Mouse (Mus musculus): Measurements from ENCODE around the gene E130218I03Rik. TPM values are rescaled to one million over a fixed set of nuclear protein-coding genes. Genes with fewer than 3 reads are reported as not detected.

E130218I03Rik gene
- polyA plus RNA-seq, 1 experiment from 2014 or later = 0.42 TPM

DNA sequence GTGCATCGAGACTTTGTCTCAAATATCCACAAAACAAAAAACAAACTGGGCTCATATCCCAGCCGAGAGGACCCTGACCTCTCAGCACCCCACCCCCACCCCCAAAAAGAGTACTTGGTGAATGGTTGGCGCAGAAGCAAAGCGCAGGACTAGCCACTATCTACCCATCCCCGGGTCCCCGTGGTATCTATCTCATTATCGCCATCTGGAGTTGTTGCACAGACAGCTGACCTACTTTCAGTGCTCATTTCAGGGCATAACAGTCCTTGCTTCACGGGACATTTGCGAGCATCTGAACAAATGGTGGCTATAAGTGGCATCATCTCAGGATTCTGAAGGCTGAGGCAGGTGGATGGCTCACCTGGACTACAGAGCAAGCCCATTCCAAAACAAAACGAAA lies 4.8 kb upstream of the E130218I03Rik start:
- ATAC-seq (ENCODE audit: low FRiP score) = no peak
- 0 out of 2 replicates have a peak overlapping the region, but pooled peaks have one; percentile 2 for H3K9ac ChIP-seq (replicated peaks)
- no peak overlapping the region for H3K27ac ChIP-seq (replicated peaks)
- WGBS = 10% methylated on average over 10 of the region's 10 CpGs
- peaks cover 11% of the 10 kb centered on the region for H3K4me1 ChIP-seq
- H3K27me3 ChIP-seq (replicated peaks) = peaks cover 23% of the 10 kb centered on the region
- no peaks in the 10 kb centered on the region for H3K9me3 ChIP-seq (replicated peaks)
- peak overlapping the region; percentile 43 for H3K4me2 ChIP-seq
- H3K36me3 ChIP-seq = no peaks in the 10 kb centered on the region
- no peak overlapping the region; the same call in 1 of the 2 replicates for H3K4me3 ChIP-seq (replicated peaks)

DNA sequence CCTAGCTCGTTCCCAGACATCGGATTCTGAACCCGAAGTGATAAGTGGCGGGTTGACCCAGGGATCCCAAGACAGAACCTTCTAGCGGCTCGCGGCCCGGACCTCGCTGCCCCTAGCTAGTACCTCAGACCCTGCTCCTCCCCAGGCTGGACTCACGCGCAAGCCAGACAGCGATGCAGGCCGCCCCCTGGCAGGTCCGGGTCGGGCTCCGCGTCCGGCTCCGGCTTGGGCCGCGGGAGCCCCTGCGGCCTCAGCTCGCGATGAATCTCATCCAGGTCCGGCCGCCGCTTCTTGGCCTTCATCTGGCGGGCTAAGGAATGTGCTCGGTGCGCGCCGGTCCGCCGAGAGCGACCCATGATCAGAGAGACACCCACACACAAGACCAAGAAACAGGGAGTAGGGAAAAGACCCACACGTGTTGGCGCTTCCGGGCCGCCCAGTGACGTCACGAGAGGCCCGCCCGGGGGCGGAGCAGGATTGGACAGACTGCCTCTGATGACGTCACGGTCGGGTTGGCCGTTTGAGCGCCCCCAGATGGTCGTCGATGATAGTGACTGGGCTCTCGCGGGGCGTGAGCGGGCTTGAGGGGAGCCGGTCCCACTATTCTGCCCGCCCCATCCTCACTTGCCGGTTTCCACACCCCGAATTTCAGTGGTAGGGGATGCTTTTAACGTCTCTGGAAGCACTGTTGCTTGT lies 1.8 kb downstream of the E130218I03Rik start, which contains the start of gene Zfp593:
Gene Zfp593 (minus strand): TSS at position 445 of the 696 bp plus-strand sequence.
- Histone ChIP-seq H3K4me1 (peaks cover 40% of the 10 kb centered on the region), H3K9ac (replicated peaks) (peak within 1 kb of the TSS; percentile 84), H3K4me3 (replicated peaks) (peak within 1 kb of the TSS; percentile 86), H3K9me3 (replicated peaks) (no peaks in the 10 kb centered on the region), H3K4me2 (peak within 1 kb of the TSS; percentile 93), H3K27ac (replicated peaks) (peak within 1 kb of the TSS; percentile 33; the same call in 1 of the 2 replicates), H3K27me3 (replicated peaks) (peaks cover 26% of the 10 kb centered on the region), H3K36me3 (no peaks in the 10 kb centered on the region)
- under 1% methylated on average over 60 of the region's 60 CpGs for WGBS
- ATAC-seq (ENCODE audit: low FRiP score) = peak; percentile 81

DNA sequence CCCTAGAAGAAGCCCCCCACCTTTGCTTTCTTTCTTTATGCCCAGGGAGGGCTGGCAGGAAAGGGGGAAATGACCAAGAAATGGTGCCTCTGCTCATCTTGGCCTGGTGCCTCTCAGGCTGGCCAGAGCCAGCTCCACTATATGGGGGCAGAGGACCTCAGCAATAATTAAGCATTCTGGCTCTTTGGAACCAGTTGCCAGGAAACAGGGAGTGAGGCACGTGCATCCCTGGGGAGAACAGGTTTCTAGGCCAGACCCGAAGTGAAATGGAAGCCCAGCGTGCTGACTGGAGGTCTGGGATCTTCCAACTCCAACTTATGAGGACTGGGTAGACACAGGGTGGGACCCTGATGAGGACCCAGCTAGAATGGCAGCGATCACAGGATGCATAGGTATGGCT lies 2.8 kb downstream of the E130218I03Rik start:
- Histone ChIP-seq H3K4me1 (peaks cover 50% of the 10 kb centered on the region), H3K4me3 (replicated peaks) (no peak overlapping the region), H3K9ac (replicated peaks) (no peak overlapping the region), H3K27me3 (replicated peaks) (peaks cover 28% of the 10 kb centered on the region), H3K27ac (replicated peaks) (0 out of 2 replicates have a peak overlapping the region, but pooled peaks have one; percentile 33), H3K9me3 (replicated peaks) (no peaks in the 10 kb centered on the region), H3K4me2 (peak overlapping the region; percentile 93), H3K36me3 (no peaks in the 10 kb centered on the region)
- WGBS = 19% methylated on average over 4 of the region's 4 CpGs
- ATAC-seq (ENCODE audit: low FRiP score) = no peak

DNA sequence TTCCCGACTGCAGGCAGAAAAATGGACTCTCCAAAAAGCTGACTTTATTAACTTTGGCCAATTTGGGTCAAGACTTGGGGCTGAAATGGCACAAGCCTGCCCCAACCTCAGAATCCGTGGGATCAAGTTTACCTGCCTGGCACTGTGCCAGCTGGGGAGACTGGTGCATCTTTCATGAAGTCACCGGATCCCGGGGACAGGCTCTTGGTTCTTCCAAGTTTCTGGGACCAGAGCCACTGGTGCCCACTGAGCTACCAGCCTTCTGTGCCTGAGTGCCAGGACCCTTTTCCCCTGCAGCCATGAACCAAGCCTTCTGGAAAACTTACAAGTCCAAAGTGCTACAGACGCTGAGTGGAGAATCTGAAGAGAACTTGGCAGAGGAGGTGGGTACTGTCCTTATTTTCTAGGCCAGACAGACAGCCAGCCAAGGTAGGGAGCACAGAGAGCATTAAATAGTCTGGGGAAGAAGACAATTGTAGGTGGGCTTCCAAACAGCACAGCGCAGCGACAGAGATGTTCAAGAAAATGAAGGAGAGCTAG lies 3.3 kb downstream of the E130218I03Rik start, which contains the start of gene Gm30191:
Gene Gm30191 (plus strand): TSS at position 217 of the 540 bp plus-strand sequence.
- Histone ChIP-seq H3K36me3 (no peaks in the 10 kb centered on the region), H3K9ac (replicated peaks) (peak within 1 kb of the TSS; percentile 84), H3K4me2 (peak within 1 kb of the TSS; percentile 93), H3K27me3 (replicated peaks) (peaks cover 32% of the 10 kb centered on the region), H3K9me3 (replicated peaks) (no peaks in the 10 kb centered on the region), H3K4me3 (replicated peaks) (peak within 1 kb of the TSS; percentile 86), H3K27ac (replicated peaks) (peak within 1 kb of the TSS; percentile 33; the same call in 1 of the 2 replicates), H3K4me1 (peaks cover 55% of the 10 kb centered on the region)
- ATAC-seq (ENCODE audit: low FRiP score) = no peak
- WGBS = 72% methylated on average over 7 of the region's 7 CpGs

DNA sequence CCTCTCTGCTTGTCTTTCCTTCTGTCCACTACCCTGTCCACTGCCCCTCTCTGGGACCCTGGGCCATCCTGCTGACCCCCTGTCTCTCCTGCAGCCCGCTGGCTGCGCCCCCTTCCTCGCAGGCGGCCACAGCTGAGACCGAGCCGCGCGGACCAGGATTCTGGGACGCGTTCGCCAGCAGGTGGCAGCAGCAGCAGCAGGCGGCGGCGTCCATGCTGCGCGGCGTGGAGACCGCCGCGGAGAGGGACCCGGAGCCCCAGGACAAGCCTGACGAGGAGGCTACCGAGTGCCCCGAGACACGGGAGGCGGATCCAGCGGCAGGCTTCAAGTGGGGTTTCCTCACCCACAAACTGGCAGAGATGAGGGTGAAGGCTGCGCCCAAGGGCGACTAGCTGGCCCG lies 6.2 kb downstream of the E130218I03Rik start:
- under 1% methylated on average over 30 of the region's 30 CpGs for WGBS
- Histone ChIP-seq H3K36me3 (no peaks in the 10 kb centered on the region), H3K27ac (replicated peaks) (no peak overlapping the region), H3K9me3 (replicated peaks) (no peaks in the 10 kb centered on the region), H3K4me1 (peaks cover 72% of the 10 kb centered on the region), H3K27me3 (replicated peaks) (peaks cover 58% of the 10 kb centered on the region), H3K4me3 (replicated peaks) (peak overlapping the region; percentile 61), H3K4me2 (peak overlapping the region; percentile 77), H3K9ac (replicated peaks) (peak overlapping the region; percentile 45)
- ATAC-seq (ENCODE audit: low FRiP score) = peak; percentile 25; the same call in 1 of the 2 replicates

DNA sequence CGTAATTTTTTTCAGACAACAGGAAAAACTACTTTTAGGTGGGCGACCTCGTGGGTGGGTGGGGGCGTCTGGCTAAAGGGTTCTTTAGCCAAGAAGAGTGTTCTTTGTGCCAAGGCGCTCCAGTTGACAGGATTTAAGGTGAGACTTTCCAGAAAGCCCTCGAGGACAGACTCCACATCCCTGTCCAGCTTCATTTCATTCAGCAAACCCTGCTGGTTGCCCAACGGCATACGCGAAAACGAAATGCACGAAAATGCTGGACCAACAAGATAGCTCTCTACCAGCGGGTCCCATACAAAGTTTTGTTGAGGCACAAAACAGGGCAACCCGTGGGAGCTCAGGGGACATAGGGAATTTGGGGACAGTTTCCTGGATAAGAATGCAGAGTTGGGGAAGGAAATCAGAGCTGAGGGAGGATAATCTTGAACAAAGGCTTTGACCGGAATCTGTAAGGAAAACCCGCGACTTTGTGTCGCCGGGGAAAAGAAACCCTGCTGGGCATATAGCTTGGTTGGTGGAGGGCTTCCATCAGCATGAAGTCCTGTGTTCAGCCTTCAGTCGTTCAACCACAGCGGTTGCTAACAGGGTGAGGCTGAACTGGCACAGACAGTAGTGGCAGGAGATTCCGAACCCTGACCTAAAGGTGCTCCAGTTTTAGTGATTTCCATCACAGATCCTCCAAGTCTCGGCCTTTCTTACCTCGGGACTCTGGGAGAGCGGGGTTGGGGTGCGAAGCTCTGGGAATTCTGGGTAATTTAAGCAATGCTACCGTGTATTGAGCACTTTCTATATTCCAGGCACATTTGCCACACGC lies 6.9 kb downstream of the E130218I03Rik start:
- ATAC-seq (ENCODE audit: low FRiP score) = no peak
- H3K4me3 ChIP-seq (replicated peaks) = peak overlapping the region; percentile 61
- no peaks in the 10 kb centered on the region for H3K9me3 ChIP-seq (replicated peaks)
- peaks cover 65% of the 10 kb centered on the region for H3K27me3 ChIP-seq (replicated peaks)
- H3K9ac ChIP-seq (replicated peaks) = peak overlapping the region; percentile 70
- H3K4me1 ChIP-seq = peaks cover 67% of the 10 kb centered on the region
- no peaks in the 10 kb centered on the region for H3K36me3 ChIP-seq
- peak overlapping the region; percentile 77 for H3K4me2 ChIP-seq
- 8% methylated on average over 27 of the region's 27 CpGs for WGBS
- H3K27ac ChIP-seq (replicated peaks) = peak overlapping the region; percentile 89

DNA sequence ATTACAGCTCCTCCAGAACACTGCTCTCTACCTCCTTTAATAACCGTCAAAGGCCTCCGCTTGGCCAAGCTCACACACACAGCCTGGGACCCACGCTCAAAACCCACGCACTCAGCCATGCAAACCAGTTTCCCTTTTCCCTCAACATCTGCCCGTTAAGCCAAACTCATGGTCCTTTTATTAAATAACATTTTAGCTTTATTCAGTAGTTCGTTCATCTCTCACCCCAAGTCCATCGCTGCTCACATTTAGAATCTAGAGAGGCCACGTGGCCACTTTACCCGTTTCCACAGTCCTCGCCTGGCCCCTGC lies 7.4 kb downstream of the E130218I03Rik start:
- Histone ChIP-seq H3K27me3 (replicated peaks) (peaks cover 69% of the 10 kb centered on the region), H3K27ac (replicated peaks) (peak overlapping the region; percentile 89), H3K4me1 (peaks cover 66% of the 10 kb centered on the region), H3K4me2 (peak overlapping the region; percentile 77), H3K4me3 (replicated peaks) (peak overlapping the region; percentile 61), H3K36me3 (no peaks in the 10 kb centered on the region), H3K9me3 (replicated peaks) (no peaks in the 10 kb centered on the region), H3K9ac (replicated peaks) (peak overlapping the region; percentile 70)
- ATAC-seq (ENCODE audit: low FRiP score) = no peak
- 9% methylated on average over 10 of the region's 10 CpGs for WGBS

DNA sequence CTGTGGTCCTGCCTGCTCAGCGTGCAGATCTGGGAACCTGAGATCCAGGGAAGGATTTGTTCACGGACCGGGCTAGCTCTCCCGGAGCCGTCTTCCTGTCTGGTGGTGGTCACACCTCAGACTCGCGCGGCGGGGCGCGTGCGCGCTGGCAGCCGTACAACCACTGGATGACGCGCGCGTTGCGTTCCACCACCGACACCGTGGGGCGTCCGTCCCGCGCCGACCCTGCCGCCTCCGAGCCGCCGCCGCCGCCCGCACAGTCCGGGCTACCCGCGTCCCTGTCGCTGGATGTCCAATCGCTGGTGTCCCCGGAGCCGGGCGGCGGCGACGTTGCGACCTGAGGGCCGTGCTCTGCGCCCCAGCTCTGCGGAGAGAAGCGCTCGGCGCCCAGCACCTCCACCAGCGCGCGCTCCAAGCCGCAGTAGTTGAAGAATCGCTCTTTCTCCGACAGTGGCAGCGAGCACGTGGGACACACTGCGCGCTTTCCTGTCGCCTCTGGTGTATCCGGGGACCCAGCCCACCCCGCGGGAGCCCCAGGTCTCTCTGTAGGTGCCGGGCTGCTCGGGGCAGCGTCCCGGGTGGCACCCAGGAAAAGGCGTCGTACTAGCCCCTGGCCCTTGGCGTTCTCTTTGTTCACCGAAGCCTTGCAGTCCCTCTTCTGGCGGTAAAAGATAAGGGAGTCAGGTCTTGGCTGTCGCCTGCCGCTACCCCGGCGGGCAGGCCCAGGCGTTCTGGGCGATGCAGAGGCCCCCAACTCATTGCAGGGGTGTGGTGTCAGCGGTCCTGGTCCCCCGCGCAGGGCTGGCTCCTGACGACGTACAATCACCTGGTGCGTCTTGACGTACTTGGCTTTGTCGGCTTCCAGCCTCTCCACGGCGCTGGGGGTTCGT lies 8.0 kb downstream of the E130218I03Rik start:
- peaks cover 66% of the 10 kb centered on the region for H3K4me1 ChIP-seq
- peak; percentile 71 for ATAC-seq (ENCODE audit: low FRiP score)

DNA sequence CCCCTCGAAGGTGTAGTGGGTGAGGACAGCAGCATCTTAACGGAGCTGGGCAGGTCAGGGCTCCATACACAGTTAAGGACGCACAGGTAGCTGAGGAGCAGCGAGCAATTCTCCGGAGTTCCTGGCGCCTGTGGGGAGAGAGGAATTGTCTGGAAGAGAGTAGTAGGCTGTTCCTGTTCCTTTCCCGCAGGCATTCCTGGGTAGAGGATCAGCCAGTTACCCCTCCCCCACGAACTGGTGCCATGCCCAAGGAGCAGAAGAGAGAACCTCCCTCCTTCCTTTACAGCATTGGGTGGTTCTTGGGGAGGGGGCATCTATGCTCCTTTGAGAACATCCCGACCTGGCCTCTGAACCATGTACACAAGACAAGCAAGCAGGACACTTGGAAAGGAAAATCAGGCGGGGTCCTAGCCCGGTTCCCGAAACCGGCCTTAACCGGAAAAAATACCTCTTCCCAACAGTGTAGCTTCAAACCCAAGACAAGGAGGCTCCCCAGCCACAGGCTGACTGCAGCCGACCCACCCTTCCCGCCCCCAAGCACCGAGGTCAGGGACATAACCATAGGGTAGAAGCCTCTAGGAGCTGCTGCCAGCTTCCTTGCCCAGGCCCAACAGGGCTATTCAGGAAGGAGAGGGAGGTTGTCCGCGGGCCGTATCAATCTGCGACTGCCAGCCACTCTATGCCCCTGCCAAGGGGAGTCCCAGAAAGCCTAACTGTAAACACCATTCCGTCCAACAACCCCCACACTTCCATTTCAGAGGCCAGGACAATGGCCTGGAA lies 8.9 kb downstream of the E130218I03Rik start:
- Histone ChIP-seq H3K4me3 (replicated peaks) (peak overlapping the region; percentile 61), H3K36me3 (no peaks in the 10 kb centered on the region), H3K27ac (replicated peaks) (peak overlapping the region; percentile 89), H3K27me3 (replicated peaks) (peaks cover 66% of the 10 kb centered on the region), H3K9me3 (replicated peaks) (no peaks in the 10 kb centered on the region), H3K9ac (replicated peaks) (peak overlapping the region; percentile 70), H3K4me2 (peak overlapping the region; percentile 77), H3K4me1 (peaks cover 68% of the 10 kb centered on the region)
- WGBS = 7% methylated on average over 22 of the region's 22 CpGs
- ATAC-seq (ENCODE audit: low FRiP score) = peak; percentile 22; the same call in 1 of the 2 replicates

More for the DNA sequence above, 8.0 kb downstream of the E130218I03Rik start:
- H3K9me3 ChIP-seq (replicated peaks) = no peaks in the 10 kb centered on the region
- H3K36me3 ChIP-seq = no peaks in the 10 kb centered on the region
- peak overlapping the region; percentile 70 for H3K9ac ChIP-seq (replicated peaks)
- H3K4me3 ChIP-seq (replicated peaks) = peak overlapping the region; percentile 61
- peaks cover 73% of the 10 kb centered on the region for H3K27me3 ChIP-seq (replicated peaks)
- WGBS = under 1% methylated on average over 76 of the region's 91 CpGs
- peak overlapping the region; percentile 89 for H3K27ac ChIP-seq (replicated peaks)
- H3K4me2 ChIP-seq = peak overlapping the region; percentile 77

Measured in neural tube, embryonic 15.5 days (tissue).